Mouse (Mus musculus): ENCODE results near the gene Glis2.
"Not testable (repeated sequence)": the region's sequence is repeated elsewhere in the genome, so short reads cannot be mapped to it uniquely, and the experiment has no call there.

The Glis2 gene

DNA sequence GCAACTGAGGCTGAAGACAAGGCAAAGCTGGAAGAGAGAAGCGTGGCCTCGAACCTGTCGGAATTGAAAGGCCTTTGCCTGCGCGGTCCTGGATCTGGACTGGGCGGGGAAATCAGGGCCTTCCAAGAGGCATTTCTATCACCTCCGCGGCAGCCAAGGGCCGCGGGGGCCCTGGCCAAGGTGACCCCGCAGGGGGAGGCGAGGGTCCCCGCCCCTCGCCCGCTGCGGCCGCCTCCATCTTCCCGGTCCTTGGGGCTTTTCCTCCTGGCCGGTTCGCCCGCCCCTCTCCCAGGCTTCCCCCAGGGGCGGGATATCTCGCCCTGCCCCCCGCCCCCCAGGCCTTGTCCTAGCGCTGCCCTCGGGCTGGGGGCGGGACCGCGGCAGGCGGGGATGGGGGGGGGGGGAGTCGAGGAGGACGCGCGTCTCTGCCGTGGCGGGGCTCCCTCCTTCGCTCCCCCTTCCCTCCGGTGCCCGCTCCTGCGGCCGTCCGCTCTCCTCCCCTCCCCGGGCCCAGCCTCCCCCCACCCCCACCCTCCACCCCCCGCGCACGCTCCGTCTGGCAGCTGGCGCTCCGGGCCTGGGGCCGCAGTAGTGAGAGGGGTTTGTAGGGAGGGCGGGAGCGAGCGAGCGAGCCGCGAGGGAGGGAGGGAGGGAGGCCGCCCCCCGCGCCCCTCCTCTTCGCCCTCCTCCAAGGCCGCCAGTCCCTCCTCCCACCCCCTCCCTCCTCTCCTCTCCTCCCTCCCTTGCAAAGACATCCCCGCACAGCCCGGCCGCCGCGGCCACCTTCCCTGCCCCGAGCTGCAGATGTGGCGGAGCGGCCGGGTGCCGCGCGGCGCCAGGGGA lies at the start of gene Glis2:
Gene Glis2, plus strand, starts transcription at position 743 of the 843 bp plus-strand sequence.
- DNase-seq: peak; percentile 80 to 81

GRCm38 (mm10) chr16:4544845-4545244 lies 49.7 kb upstream of the Glis2 start:
- DNase-seq: no peak

- DNase-seq: no peak
Observed at GRCm38 (mm10) chr16:4546838-4547237, 47.7 kb upstream of the Glis2 start.

GRCm38 (mm10) chr16:4547611-4548010 lies 46.9 kb upstream of the Glis2 start:
- DNase-seq: no peak

DNA sequence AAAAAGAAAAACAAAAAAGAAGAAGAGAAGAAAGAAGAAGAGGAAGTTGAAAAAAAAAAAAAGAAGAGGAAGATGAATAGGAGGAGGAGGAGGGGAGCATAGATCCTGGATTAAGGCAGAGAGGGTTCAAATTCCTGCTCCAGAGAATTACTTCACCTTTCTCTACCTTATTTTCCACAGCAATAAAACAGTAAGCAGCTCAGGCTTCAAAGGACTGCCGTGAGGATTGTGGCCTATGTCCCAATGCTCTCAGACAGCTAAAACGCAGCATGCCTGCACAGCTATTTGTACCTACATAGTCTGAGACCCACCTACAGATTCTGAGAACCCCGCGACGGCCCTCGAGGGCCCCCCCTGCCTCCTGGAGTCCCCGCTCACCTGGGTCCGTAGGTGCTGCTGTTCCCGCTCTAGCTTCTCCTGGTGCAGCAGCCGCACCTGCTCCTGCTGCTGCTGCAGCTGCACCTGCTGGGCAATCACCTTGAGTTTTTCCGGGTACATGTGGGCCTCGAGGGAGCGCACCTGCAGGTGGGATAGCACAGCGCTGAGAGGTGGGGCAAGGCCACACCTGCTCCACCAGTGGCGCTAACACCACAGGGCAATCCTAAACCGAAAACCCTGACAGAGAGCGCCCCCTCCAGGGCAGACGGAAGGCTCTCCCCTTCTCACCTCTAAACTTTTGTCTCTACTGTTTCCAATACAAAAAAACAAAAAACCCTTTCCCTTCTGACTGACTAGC lies 45.4 kb upstream of the Glis2 start:
- DNase-seq: no peak

DNA sequence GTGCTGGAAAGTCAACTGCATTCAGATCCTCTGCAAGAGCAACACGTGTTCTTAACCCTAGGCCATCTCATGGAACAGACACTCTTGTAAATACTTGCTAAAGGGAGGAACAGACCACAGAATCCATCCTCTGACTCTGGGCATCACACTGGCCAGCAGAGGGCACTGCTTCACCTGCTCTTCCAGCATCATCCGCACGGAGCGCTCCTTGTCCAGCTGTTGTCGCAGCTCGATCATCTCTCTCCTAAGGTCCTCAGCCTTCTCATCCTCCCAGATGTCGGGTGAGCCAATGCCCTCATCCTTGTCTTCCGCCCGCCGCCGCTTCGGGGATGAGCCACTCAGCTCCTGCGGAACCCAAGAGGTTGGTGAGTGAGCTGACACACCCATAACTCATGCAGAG lies 43.5 kb upstream of the Glis2 start:
- peak; percentile 59 to 80 for DNase-seq

DNA sequence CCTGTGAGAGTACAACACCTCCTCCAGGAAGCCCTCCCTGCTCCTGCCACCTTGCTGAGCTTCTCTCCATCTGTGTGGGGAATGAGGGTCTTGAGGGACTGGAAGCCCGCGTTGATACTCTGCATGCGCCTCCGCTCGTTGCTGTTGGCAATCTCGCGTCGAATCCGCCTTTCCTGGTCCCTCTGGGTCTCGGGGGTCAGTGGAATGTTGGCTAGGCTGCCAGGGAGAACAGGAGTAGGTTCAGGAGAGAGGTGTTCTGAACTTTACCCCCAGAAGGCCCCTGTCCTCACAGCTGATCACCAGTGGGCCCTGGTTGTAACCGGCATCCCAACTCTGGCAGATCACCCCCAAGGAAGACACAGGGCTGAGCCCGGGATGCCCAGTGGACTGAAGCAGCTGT lies 42.6 kb upstream of the Glis2 start:
- DNase-seq: no peak

DNA sequence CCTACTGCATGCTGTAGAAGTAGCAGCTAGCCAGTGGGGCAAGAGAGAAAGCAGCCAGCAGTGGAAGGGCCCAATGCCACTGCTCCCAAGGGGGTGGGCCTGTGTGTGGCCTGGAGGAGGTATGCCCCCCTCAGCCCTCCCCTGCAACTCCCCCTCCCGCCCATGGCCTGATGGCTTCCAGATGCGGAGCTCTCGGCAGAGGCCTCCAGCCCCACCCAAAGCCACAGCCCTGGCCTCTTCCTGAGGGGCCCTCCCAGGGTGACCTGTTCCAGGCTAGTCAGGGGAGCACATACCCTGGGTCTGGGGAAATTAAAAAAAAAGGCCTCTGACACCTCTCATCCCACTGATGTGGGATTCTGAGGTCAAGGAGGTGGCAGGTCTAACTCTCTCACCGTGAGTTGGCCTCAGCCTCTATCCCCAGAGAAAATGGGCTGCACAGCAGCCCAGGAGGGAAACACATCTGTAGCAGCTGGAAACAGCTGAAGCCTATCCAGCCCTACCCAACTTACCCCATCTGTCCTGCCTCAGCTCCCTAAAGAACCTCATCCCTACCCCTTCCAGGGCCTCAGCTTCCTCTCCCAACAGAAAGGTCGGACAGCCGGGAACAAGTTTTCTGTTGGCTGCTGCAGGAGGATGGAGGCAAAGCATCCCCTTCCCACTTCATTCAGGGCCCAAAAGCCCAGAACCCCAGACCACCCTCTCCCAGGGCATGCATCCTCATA lies 41.5 kb upstream of the Glis2 start:
- DNase-seq: no peak

DNA sequence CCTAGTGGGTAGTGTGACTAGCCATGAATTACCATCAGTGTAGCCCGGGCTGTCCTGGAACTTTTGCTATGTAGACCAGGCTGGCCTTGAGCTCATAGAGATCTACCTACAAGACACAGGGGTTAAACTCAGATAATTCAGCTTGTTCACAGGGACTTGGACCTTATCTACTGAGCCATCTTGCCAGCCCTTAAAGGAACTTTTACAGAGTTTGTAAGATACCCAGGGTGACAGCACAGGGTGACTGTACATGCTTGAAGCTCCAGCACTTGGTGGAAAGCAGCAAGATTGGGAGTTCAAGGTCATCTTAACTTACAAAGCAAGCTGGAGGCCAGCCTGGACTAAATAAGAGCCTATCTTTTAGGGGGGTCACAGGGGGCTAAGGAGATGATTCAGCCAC lies 39.0 kb upstream of the Glis2 start:
- no peak for DNase-seq

DNA sequence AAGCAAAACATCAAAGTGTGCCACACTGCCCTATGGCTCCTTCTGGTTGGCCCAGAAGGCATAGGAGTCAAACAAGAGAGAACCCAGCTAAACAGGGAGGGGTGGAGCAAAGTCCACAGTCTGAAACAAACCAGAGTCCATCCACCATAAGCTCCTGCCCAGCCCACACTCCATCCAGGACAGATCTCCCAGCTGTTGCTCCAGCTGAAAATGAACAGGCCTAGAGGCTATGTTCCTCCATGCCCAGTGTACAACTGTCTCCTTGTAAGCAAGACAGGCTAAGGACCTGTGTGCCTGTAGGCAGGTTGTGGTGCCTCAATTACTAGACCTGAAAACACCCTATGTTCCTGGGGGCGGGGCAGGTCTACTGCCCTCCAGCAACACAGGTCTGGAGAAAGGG lies 37.4 kb upstream of the Glis2 start:
- DNase-seq: peak; percentile 78 to 82

DNA sequence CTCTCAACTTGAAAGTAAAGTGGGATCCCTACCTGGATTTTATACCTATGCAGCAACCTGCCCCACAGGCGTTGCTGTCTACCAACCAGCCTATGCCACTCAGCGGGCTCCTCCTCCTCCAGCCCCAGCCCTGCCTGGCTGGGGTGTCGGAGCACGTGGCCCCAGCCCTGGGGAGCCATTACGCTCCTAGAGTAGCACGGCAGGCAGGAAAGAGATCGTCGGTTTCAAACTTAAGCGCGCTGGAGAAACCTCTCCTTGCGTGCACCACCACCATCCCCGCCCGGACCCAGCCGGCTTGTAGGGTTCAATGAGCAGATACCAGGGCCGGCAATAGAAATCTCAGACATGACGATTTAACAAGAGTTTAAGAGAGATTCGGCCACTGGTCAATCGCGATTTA lies 36.6 kb upstream of the Glis2 start:
- peak; percentile 85 to 88 for DNase-seq

GRCm38 (mm10) chr16:4558384-4558979 lies 36.0 kb upstream of the Glis2 start:
- DNase-seq: peak; percentile 90 to 97

DNA sequence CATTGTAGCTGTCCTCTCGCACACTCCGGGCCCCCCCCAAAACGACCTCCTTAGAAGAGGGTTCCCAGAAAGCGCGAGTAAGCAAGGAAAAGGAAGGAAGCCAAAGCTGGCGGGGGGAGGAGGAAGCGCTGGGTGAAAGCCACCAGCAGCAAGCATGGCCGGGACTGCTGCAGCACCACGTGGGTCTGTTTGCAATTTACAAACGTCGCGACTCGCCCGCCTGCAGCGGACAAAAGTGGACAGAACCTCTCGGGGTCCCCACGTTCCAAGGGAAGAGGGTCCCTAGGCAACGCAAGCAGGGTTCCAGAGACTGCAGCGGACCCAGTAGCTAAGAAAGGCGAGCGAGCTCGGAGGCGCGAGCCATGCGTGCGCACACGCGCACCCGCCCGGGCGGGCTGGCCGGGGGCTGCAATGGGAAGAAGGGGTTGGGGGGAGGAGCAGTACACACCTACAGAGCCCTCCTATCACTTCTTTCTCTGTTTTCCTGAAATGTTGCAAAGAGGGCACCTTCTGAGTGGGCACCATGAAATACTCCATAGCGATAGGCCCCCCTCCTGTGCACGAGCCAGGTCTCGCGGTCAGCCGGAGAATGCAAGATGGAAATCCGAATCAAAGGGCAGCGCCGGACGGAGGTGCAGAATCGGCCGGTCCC lies 35.4 kb upstream of the Glis2 start:
- peak; percentile 63 to 81 for DNase-seq

GRCm38 (mm10) chr16:4559715-4560144 lies 34.8 kb upstream of the Glis2 start, which contains the start of gene Tfap4:
Gene Tfap4, minus strand, starts transcription at chr16:4559854.
- DNase-seq: peak; percentile 89 to 92

DNA sequence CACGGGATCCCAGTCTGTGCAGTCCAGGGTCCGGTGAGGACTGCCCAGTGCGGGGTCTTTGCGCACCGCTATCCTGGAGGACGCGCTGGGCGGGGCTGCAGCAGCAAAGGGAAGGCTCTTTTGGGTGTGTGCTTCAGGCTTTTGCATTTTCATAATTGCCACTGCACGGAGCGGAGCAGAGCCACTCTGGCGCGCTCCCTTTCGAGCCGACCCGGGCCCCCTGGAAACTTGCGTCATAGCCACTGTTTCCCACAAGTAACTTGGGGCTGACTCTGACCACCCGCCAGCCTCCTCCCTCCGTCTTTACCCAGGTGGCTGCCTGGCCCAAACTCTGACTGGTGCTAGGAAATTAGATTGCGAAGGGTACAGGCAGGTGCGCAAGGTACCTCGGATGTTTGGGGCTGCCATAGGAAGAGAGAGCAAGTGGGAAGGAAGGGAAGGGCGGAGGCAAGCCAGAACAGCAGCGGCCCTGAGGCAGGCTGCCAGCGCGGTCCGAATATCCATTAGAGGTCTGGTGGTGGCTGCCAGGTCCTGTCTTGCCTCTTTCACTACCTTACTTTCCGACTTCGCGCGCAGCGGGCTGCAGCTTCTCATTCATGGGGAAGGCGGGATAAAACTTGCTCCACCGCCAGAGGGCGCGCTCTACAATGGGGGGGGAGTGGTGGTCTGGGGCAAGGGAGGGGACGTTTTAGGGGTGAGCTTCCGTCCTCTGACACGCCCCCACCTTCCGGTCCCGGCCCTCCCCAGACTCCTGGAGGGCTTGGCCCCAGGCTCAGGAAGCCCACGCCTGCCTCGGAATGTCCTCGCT lies 34.2 kb upstream of the Glis2 start:
- DNase-seq: peak; percentile 73 to 85

DNA sequence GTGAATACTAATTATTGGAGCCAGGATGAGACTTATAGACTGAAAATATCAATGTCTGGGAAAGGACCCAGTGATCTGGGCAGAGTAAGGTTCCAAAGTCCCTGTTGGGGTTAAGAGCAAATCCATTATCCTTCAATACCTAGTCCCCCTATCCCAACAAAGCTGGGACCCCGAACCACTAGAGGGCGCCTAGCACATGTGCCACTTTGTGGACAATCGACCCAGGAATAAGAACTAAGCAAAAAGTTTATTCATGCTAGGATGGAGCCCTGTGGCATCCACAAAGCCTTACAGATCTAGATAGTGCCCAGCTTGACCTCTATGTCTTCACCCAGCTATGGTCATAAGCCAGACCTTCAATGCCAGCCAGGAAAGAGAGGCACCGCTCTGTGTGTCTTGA lies 26.6 kb upstream of the Glis2 start:
- peak; percentile 77 to 93 for DNase-seq

GRCm38 (mm10) chr16:4570737-4571136 lies 23.8 kb upstream of the Glis2 start:
- no peak for DNase-seq

DNA sequence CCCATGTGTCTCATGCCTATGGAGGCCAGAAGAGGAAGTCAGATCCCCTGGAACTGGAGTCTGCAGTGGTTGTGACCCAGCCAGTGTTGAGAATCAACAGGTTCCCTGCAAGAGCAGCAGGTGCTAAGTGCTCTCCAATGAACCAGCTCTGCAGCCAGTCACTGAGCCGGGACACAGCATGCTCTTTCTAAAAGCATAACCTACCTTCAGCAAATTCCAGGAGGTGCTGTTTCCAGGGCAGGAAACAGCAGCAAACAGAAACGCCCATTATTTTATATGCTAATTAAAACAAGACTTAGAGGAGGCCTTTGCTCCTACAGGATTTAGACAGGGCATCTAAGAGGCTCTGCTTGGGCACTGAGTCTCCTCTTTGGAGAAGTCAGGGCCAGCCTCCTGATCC lies 18.5 kb upstream of the Glis2 start:
- DNase-seq: no peak

GRCm38 (mm10) chr16:4576873-4577272 lies 17.6 kb upstream of the Glis2 start:
- DNase-seq: no peak

GRCm38 (mm10) chr16:4578630-4579029 lies 15.9 kb upstream of the Glis2 start:
- no peak for DNase-seq

GRCm38 (mm10) chr16:4581179-4581578 lies 13.3 kb upstream of the Glis2 start:
- DNase-seq: not testable (repeated sequence)

All from kidney, adult 8-10 months (tissue).